Mouse (Mus musculus) intestine, embryonic 14.5 days (tissue): ENCODE data around the gene Grk6. TPM values are rescaled to one million over a fixed set of nuclear protein-coding genes. Genes with fewer than 3 reads are reported as not detected.

Experiments used
- ATAC-seq: fragments of 200-750 bp; cut with Nextera tagmentation; replicated peaks from 2 replicates; pipeline ENCODE4 v1.8.0; 2017; ENCODE audit warnings: low read depth, moderate number of reproducible peaks, moderate TSS enrichment, moderate library complexity; ENCODE audit not compliant: low FRiP score, low TSS enrichment
- DNase-seq: peaks from one replicate; pipeline ENCODE4 v3.0.0-alpha.2; 2018; ENCODE audit warnings: low spot score
- H3K27ac ChIP-seq: fragments of 300-500 bp; sonication (generic); 2 replicates; pipeline ENCODE4 v1.5.1; 2014; ENCODE audit warnings: low read depth, mild to moderate bottlenecking, control low read depth
- H3K27me3 ChIP-seq: fragments of 300-500 bp; sonication (generic); replicated peaks from 2 replicates; pipeline ENCODE4 v1.6.1; 2014; ENCODE audit warnings: low read length, control low read depth; ENCODE audit not compliant: control insufficient read depth, insufficient read depth
- H3K36me3 ChIP-seq: fragments of 300-500 bp; sonication (generic); 2 replicates; pipeline ENCODE4 v1.6.1; 2014; ENCODE audit warnings: low read length, control low read depth; ENCODE audit not compliant: control insufficient read depth, insufficient read depth
- H3K4me1 ChIP-seq: fragments of 300-500 bp; sonication (generic); replicated peaks from 2 replicates; pipeline ENCODE4 v1.6.1; 2014; ENCODE audit warnings: low read length, control low read depth, mixed read lengths; ENCODE audit not compliant: control insufficient read depth, insufficient read depth
- H3K4me2 ChIP-seq: fragments of 300-500 bp; sonication (generic); 2 replicates; pipeline ENCODE4 v1.6.1; 2014; ENCODE audit warnings: low read length
- H3K4me3 ChIP-seq: fragments of 300-500 bp; sonication (generic); 2 replicates; pipeline ENCODE4 v1.5.1; 2014; ENCODE audit warnings: low read depth, low read length, control low read depth, mixed read lengths
- H3K9ac ChIP-seq: fragments of 300-500 bp; sonication (generic); 2 replicates; pipeline ENCODE4 v1.6.1; 2014; ENCODE audit warnings: mild to moderate bottlenecking, low read length
- H3K9me3 ChIP-seq: fragments of 300-500 bp; sonication (generic); 2 replicates; pipeline ENCODE4 v1.6.1; 2016; ENCODE audit warnings: low read length, control low read depth; ENCODE audit not compliant: control insufficient read depth
- WGBS: fragments of 180-500 bp; shearing (Covaris S2); extraction: QIAGEN DNeasy Blood & Tissue Kit; methylation state at CpG from one replicate; pipeline ENCODE4 v1.1.7; 2014; 5-methylcytosine and 5-hydroxymethylcytosine counted together
- polyA plus RNA-seq: library from polyadenylated mRNA; unstranded; fragments of >200 nt; fragmentation: Nextera tagmentation; extraction: Ambion mirVana; gene quantifications from 2 replicates; pipeline ENCODE4 v1.2.1, GENCODE M21; 2014

Gene Grk6
- polyA plus RNA-seq, 1 experiment from 2014 or later, result 55.1 TPM

DNA sequence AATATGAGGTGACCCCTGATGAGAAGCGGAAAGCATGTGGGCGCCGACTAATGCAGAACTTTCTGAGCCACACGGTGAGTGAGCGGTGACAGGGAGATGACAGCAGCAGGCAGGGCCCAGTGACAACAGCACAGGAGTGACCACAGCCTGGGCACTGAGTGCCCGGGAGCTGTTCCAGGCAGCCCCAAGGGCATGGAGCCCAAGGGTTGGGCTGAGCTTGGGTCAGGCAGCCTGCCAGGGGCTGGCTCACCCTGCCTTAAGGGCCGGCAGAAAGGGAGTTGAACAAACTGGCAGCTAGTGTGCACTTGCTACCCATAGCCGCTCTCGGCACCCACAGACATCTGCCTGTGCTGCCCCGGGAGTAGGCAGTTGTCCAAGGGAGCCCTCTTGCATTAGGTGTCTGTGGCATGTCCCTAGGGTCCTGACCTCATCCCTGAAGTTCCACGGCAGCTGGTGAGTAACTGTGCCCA lies 5.7 kb downstream of the Grk6 start:
- no peak overlapping the region for H3K9ac ChIP-seq
- H3K36me3 ChIP-seq, result peaks cover 70% of the 10 kb centered on the region
- H3K4me2 ChIP-seq, result no peak overlapping the region
- H3K27ac ChIP-seq, result no peak overlapping the region
- H3K4me3 ChIP-seq, result no peak overlapping the region
- H3K27me3 ChIP-seq, result no peaks in the 10 kb centered on the region
- peaks cover 21% of the 10 kb centered on the region for H3K4me1 ChIP-seq
- WGBS, result 93% methylated on average over 11 of the region's 11 CpGs
- H3K9me3 ChIP-seq, result no peaks in the 10 kb centered on the region
- no peak for ATAC-seq
- DNase-seq, result no peak

DNA sequence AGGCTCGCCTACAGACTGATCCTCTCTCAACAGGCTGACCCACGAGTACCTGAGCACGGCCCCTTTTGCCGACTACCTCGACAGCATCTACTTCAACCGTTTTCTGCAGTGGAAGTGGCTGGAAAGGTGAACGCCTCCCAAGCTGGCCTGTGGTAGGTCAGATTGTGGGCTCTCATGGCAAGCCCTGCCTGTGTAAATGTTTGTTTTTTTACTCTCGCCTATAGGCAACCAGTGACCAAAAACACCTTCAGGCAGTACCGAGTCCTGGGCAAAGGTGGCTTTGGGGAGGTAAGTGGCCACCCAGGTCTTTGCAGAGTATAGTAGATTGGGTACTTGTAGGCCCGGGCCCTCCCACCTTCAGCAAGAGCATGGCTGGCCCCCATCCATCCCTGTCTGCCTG lies 6.4 kb downstream of the Grk6 start:
- Histone ChIP-seq H3K27ac (no peak overlapping the region), H3K36me3 (peaks cover 77% of the 10 kb centered on the region), H3K4me1 (peaks cover 16% of the 10 kb centered on the region), H3K9ac (no peak overlapping the region), H3K27me3 (no peaks in the 10 kb centered on the region), H3K9me3 (no peaks in the 10 kb centered on the region), H3K4me3 (no peak overlapping the region), H3K4me2 (no peak overlapping the region)
- DNase-seq (no peak), ATAC-seq (no peak)
- WGBS, result 92% methylated on average over 10 of the region's 10 CpGs

DNA sequence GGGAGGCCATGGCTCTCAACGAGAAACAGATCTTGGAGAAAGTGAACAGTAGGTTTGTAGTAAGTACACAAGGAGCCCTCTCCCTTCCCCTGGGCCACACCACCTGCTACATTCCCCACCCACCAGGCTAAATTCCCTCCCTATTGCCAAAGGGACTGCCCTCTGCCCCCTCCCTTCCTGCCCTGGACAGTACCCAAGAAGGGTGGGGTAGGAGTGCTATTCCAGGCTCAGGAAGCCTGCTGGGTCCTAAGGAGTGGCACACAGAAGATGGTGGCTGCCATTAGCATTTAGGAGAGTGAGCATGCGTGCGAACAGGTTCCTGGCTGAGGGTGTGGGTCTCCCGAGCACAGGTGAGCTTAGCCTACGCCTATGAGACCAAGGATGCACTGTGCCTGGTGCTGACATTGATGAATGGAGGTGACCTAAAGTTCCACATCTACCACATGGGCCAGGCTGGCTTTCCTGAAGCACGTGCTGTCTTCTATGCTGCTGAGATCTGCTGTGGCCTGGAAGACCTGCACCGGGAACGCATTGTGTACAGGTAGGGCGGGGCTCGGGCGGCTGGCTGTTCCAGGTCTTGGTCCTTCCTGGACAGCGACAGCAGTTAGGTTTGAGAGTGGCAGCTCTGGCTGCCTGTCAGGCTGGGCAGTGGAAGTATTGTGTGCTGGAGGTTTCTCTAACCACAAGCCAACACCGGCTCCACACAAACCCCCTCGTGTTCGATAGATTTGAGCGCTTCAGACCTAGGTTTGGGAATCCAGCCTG lies 7.1 kb downstream of the Grk6 start:
- no peaks in the 10 kb centered on the region for H3K9me3 ChIP-seq
- H3K27me3 ChIP-seq, result no peaks in the 10 kb centered on the region
- no peak overlapping the region for H3K9ac ChIP-seq
- H3K4me3 ChIP-seq, result no peak overlapping the region
- H3K4me1 ChIP-seq, result peaks cover 10% of the 10 kb centered on the region
- DNase-seq (no peak), ATAC-seq (no peak)
- H3K36me3 ChIP-seq, result peaks cover 82% of the 10 kb centered on the region
- 87% methylated on average over 16 of the region's 16 CpGs for WGBS
- no peak overlapping the region for H3K27ac ChIP-seq
- no peak overlapping the region for H3K4me2 ChIP-seq

DNA sequence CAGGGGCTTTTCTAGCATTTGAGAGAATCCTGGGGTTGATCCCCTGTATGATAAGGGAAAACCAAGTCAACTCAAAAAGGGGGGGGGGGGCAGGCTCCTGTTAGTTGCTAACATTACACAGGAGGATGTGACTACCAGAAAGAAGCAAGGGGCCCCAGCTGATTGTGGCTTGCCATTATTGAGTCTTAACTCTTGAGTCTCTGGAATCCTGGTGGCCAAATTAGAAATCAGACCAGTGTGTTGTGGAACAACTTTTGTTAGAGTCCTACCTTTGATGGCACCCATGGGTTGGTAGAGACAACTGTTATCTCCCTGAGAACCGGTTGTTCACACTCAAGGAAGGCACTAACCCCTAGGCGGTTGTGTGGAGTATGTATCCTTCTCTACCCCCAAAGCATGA lies 18.1 kb downstream of the Grk6 start:
- Histone ChIP-seq H3K9me3 (no peaks in the 10 kb centered on the region), H3K9ac (no peak overlapping the region), H3K27me3 (no peaks in the 10 kb centered on the region), H3K27ac (no peak overlapping the region), H3K36me3 (peaks cover 39% of the 10 kb centered on the region), H3K4me2 (no peak overlapping the region), H3K4me1 (peaks cover 6% of the 10 kb centered on the region; the same call in 1 of the 2 replicates), H3K4me3 (no peak overlapping the region)
- ATAC-seq (no peak), DNase-seq (no peak)
- WGBS, result 56% methylated on average over 2 of the region's 2 CpGs

DNA sequence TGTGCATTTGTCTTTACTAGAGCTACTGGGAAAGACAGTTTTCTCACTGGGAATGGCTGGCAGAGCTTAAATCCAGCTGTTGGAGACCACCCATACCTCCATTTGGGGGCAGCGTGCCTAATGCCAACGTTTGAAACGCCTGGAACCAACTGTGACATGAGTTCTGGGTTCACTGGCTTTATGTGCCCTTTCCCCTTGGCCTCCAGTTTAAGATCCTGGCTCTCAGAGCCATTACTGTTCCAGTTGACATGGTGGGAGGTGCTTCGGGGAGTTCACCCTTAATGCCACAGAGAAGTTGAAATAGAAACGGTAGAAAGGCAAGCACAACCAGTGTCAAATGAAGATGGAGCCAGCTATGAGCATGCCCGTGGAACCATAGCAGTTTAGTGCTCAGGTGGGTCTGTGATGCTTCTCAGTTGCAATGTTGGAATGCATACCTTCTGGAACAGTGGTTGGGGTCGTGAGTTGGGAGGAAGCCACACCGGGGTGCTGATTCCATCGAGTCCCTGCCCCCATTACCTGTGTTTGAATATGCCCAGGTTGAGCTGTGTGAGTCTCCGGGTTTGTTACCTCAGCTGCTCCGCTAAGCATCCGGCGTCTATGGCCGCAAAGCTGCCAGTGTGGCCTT lies 18.6 kb downstream of the Grk6 start:
- H3K4me2 ChIP-seq, result peak overlapping the region; percentile 93
- ATAC-seq (no peak; the same call in 1 of the 2 replicates), DNase-seq (no peak)
- H3K36me3 ChIP-seq, result peaks cover 33% of the 10 kb centered on the region
- H3K27ac ChIP-seq, result no peak overlapping the region
- H3K4me3 ChIP-seq, result peak overlapping the region; percentile 67
- H3K4me1 ChIP-seq, result peaks cover 6% of the 10 kb centered on the region; the same call in 1 of the 2 replicates
- no peaks in the 10 kb centered on the region for H3K27me3 ChIP-seq
- H3K9me3 ChIP-seq, result no peaks in the 10 kb centered on the region
- peak overlapping the region; percentile 77 for H3K9ac ChIP-seq
- WGBS, result 13% methylated on average over 14 of the region's 14 CpGs

- H3K9me3 ChIP-seq, result no peaks in the 10 kb centered on the region
- peaks cover 6% of the 10 kb centered on the region; the same call in 1 of the 2 replicates for H3K4me1 ChIP-seq
- under 1% methylated on average over 78 of the region's 84 CpGs for WGBS
- peak within 1 kb of the TSS; percentile 79 for H3K27ac ChIP-seq
- H3K4me3 ChIP-seq, result peak within 1 kb of the TSS; percentile 67
- H3K36me3 ChIP-seq, result peaks cover 26% of the 10 kb centered on the region
- H3K27me3 ChIP-seq, result no peaks in the 10 kb centered on the region
- DNase-seq, result peak; percentile 84
- peak; percentile 70 for ATAC-seq
- H3K4me2 ChIP-seq, result peak within 1 kb of the TSS; percentile 93
- H3K9ac ChIP-seq, result peak within 1 kb of the TSS; percentile 77
Measured at GRCm38 (mm10) chr13:55464027-55464884, 19.4 kb downstream of the Grk6 start, which contains the start of gene Prr7. Gene Prr7 (plus strand): TSS chr13:55464267.

DNA sequence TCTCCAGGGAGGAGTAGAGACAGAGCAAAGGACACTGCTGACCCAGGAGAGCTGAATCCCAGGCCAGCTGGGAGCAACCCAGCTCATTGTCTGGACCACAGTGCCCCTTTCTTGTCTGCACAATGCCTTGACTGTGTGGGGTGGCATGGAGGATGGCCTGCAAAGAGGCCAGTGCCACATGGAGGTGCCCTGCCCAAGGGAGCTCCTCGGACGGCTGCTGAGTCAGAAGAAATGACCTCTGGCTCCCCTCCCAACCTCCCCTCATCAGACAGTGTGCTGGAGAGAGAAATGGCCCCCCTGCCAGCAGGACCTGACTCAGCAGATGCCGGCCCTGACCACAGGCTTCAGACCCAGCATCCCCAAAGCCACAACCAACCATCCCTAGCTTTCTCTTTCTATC lies 20.3 kb downstream of the Grk6 start:
- 26% methylated on average over 3 of the region's 3 CpGs for WGBS
- H3K9ac ChIP-seq, result no peak overlapping the region
- no peaks in the 10 kb centered on the region for H3K27me3 ChIP-seq
- ATAC-seq (no peak), DNase-seq (peak; percentile 59)
- H3K4me1 ChIP-seq, result peaks cover 6% of the 10 kb centered on the region; the same call in 1 of the 2 replicates
- no peaks in the 10 kb centered on the region for H3K9me3 ChIP-seq
- 0 out of 2 replicates have a peak overlapping the region, but pooled peaks have one; percentile 67 for H3K4me3 ChIP-seq
- peak overlapping the region; percentile 93 for H3K4me2 ChIP-seq
- H3K36me3 ChIP-seq, result peaks cover 16% of the 10 kb centered on the region
- no peak overlapping the region for H3K27ac ChIP-seq

- Histone ChIP-seq H3K27me3 (no peaks in the 10 kb centered on the region), H3K4me2 (no peak overlapping the region), H3K36me3 (peaks cover 12% of the 10 kb centered on the region; the same call in 1 of the 2 replicates), H3K4me3 (no peak overlapping the region), H3K9ac (no peak overlapping the region), H3K4me1 (peaks cover 6% of the 10 kb centered on the region; the same call in 1 of the 2 replicates), H3K9me3 (no peaks in the 10 kb centered on the region), H3K27ac (no peak overlapping the region)
- no peak for DNase-seq
- ATAC-seq, result no peak
- WGBS, result 71% methylated on average over 5 of the region's 5 CpGs
Measured at GRCm38 (mm10) chr13:55465830-55466440, 21.1 kb downstream of the Grk6 start.
